Mouse (Mus musculus): Measurements from ENCODE around the gene Mrgprf. TPM values are rescaled to one million over a fixed set of nuclear protein-coding genes. Genes with fewer than 3 reads are reported as not detected.

Mrgprf gene
- polyA plus RNA-seq, 1 experiment from 2014 or later = 0.20 TPM

GRCm38 (mm10) chr7:145307636-145308035 is 7.0 kb downstream of the Mrgprf start:
- ATAC-seq (replicated peaks; ENCODE audit: low FRiP score) = no peak
- no peak overlapping the region for H3K4me3 ChIP-seq (ENCODE audit: low read depth, low read length)
- H3K36me3 ChIP-seq (ENCODE audit: control insufficient read depth, insufficient read depth, low read length) = no peaks in the 10 kb centered on the region
- no peaks in the 10 kb centered on the region; the same call in 1 of the 2 replicates for H3K4me1 ChIP-seq (replicated peaks; ENCODE audit: control insufficient read depth, insufficient read depth, low read length)
- no peaks in the 10 kb centered on the region for H3K9me3 ChIP-seq (ENCODE audit: control insufficient read depth, low read length)
- H3K27ac ChIP-seq (ENCODE audit: low read depth, low read length) = no peak overlapping the region
- H3K27me3 ChIP-seq (ENCODE audit: control insufficient read depth, insufficient read depth, low read length) = no peaks in the 10 kb centered on the region
- H3K4me2 ChIP-seq (ENCODE audit: low read depth, low read length, severe bottlenecking) = no peak overlapping the region
- whole genome bisulfite sequencing = 91% methylated on average over 10 of the region's 10 CpGs
- H3K9ac ChIP-seq (ENCODE audit: low read length) = no peak overlapping the region
- no peak for DNase-seq (ENCODE audit: low spot score)

DNA sequence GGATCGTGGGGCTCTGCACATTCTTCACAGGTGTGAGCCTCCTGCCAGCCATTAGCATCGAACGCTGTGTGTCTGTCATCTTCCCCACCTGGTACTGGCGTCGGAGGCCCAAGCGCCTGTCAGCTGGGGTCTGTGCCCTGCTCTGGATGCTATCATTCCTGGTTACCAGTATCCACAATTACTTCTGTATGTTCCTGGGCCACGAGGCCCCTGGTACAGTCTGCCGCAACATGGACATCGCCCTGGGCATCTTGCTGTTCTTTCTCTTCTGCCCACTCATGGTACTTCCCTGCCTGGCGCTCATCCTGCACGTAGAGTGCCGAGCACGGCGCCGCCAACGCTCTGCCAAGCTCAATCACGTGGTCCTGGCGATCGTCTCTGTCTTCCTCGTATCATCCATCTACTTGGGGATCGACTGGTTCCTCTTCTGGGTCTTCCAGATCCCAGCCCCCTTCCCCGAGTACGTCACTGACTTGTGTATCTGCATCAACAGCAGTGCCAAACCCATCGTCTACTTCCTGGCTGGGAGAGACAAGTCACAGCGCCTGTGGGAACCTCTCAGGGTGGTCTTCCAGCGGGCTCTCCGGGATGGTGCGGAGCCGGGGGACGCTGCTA is 7.5 kb downstream of the Mrgprf start:
- Histone ChIP-seq H3K27ac (ENCODE audit: low read depth, low read length) (no peak overlapping the region), H3K36me3 (ENCODE audit: control insufficient read depth, insufficient read depth, low read length) (no peaks in the 10 kb centered on the region), H3K4me2 (ENCODE audit: low read depth, low read length, severe bottlenecking) (no peak overlapping the region), H3K4me1 (replicated peaks; ENCODE audit: control insufficient read depth, insufficient read depth, low read length) (no peaks in the 10 kb centered on the region), H3K9ac (ENCODE audit: low read length) (no peak overlapping the region), H3K4me3 (ENCODE audit: low read depth, low read length) (no peak overlapping the region), H3K9me3 (ENCODE audit: control insufficient read depth, low read length) (no peaks in the 10 kb centered on the region), H3K27me3 (ENCODE audit: control insufficient read depth, insufficient read depth, low read length) (no peaks in the 10 kb centered on the region)
- no peak for DNase-seq (ENCODE audit: low spot score)
- 84% methylated on average over 30 of the region's 30 CpGs for WGBS
- ATAC-seq (replicated peaks; ENCODE audit: low FRiP score) = no peak

GRCm38 (mm10) chr7:145308866-145309265 is 8.2 kb downstream of the Mrgprf start:
- no peaks in the 10 kb centered on the region for H3K9me3 ChIP-seq (ENCODE audit: control insufficient read depth, low read length)
- no peak overlapping the region for H3K27ac ChIP-seq (ENCODE audit: low read depth, low read length)
- no peaks in the 10 kb centered on the region for H3K36me3 ChIP-seq (ENCODE audit: control insufficient read depth, insufficient read depth, low read length)
- no peak for DNase-seq (ENCODE audit: low spot score)
- no peak overlapping the region for H3K4me2 ChIP-seq (ENCODE audit: low read depth, low read length, severe bottlenecking)
- no peak overlapping the region for H3K9ac ChIP-seq (ENCODE audit: low read length)
- no peaks in the 10 kb centered on the region for H3K4me1 ChIP-seq (replicated peaks; ENCODE audit: control insufficient read depth, insufficient read depth, low read length)
- no peak overlapping the region for H3K4me3 ChIP-seq (ENCODE audit: low read depth, low read length)
- WGBS = 89% methylated on average over 4 of the region's 4 CpGs
- no peak for ATAC-seq (replicated peaks; ENCODE audit: low FRiP score)
- no peaks in the 10 kb centered on the region for H3K27me3 ChIP-seq (ENCODE audit: control insufficient read depth, insufficient read depth, low read length)

DNA sequence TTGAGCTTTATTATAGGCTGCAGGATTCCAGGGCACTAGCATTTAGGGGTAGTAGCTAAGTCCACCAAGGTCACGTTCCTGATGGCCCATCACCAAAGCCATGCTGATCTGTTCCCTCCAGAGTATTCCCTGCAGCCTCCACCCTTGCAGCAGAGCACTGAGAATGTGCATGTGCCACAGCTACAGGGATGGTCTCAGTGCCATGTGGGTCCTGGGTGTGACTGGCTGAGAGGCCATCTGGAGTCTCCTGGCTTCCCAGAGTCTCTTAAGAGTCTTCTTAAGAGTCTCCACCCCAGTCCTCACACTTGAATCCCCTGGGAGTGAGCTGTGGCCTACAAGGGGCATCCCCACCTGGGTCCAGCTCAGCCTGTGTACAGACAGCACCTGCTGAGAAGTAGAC is 9.2 kb downstream of the Mrgprf start:
- no peaks in the 10 kb centered on the region for H3K4me1 ChIP-seq (replicated peaks; ENCODE audit: control insufficient read depth, insufficient read depth, low read length)
- H3K27me3 ChIP-seq (ENCODE audit: control insufficient read depth, insufficient read depth, low read length) = no peaks in the 10 kb centered on the region
- 92% methylated on average over 1 of the region's 1 CpGs for WGBS
- ATAC-seq (replicated peaks; ENCODE audit: low FRiP score) = no peak
- no peak for DNase-seq (ENCODE audit: low spot score)
- H3K9me3 ChIP-seq (ENCODE audit: control insufficient read depth, low read length) = no peaks in the 10 kb centered on the region
- H3K9ac ChIP-seq (ENCODE audit: low read length) = no peak overlapping the region
- no peak overlapping the region for H3K4me2 ChIP-seq (ENCODE audit: low read depth, low read length, severe bottlenecking)
- no peak overlapping the region for H3K27ac ChIP-seq (ENCODE audit: low read depth, low read length)
- no peak overlapping the region for H3K4me3 ChIP-seq (ENCODE audit: low read depth, low read length)
- H3K36me3 ChIP-seq (ENCODE audit: control insufficient read depth, insufficient read depth, low read length) = no peaks in the 10 kb centered on the region

- 83% methylated on average over 5 of the region's 5 CpGs for WGBS
- H3K9ac ChIP-seq (ENCODE audit: low read length) = no peak overlapping the region
- no peaks in the 10 kb centered on the region for H3K36me3 ChIP-seq (ENCODE audit: control insufficient read depth, insufficient read depth, low read length)
- DNase-seq (ENCODE audit: low spot score) = no peak
- H3K27ac ChIP-seq (ENCODE audit: low read depth, low read length) = no peak overlapping the region
- no peak for ATAC-seq (replicated peaks; ENCODE audit: low FRiP score)
- H3K4me2 ChIP-seq (ENCODE audit: low read depth, low read length, severe bottlenecking) = no peak overlapping the region
- no peak overlapping the region for H3K4me3 ChIP-seq (ENCODE audit: low read depth, low read length)
- no peaks in the 10 kb centered on the region for H3K4me1 ChIP-seq (replicated peaks; ENCODE audit: control insufficient read depth, insufficient read depth, low read length)
- no peaks in the 10 kb centered on the region for H3K27me3 ChIP-seq (ENCODE audit: control insufficient read depth, insufficient read depth, low read length)
- H3K9me3 ChIP-seq (ENCODE audit: control insufficient read depth, low read length) = no peaks in the 10 kb centered on the region
These were observed 9.9 kb downstream of the Mrgprf start for GRCm38 (mm10) chr7:145310526-145310925.

GRCm38 (mm10) chr7:145312137-145312536 is 11.5 kb downstream of the Mrgprf start:
- H3K9ac ChIP-seq (ENCODE audit: low read length) = no peak overlapping the region
- H3K4me3 ChIP-seq (ENCODE audit: low read depth, low read length) = no peak overlapping the region
- WGBS = 90% methylated on average over 3 of the region's 3 CpGs
- no peaks in the 10 kb centered on the region for H3K27me3 ChIP-seq (ENCODE audit: control insufficient read depth, insufficient read depth, low read length)
- no peaks in the 10 kb centered on the region for H3K4me1 ChIP-seq (replicated peaks; ENCODE audit: control insufficient read depth, insufficient read depth, low read length)
- no peaks in the 10 kb centered on the region for H3K36me3 ChIP-seq (ENCODE audit: control insufficient read depth, insufficient read depth, low read length)
- no peak for ATAC-seq (replicated peaks; ENCODE audit: low FRiP score)
- no peak overlapping the region for H3K27ac ChIP-seq (ENCODE audit: low read depth, low read length)
- H3K9me3 ChIP-seq (ENCODE audit: control insufficient read depth, low read length) = no peaks in the 10 kb centered on the region
- no peak for DNase-seq (ENCODE audit: low spot score)
- H3K4me2 ChIP-seq (ENCODE audit: low read depth, low read length, severe bottlenecking) = no peak overlapping the region

- 89% methylated on average over 6 of the region's 6 CpGs for WGBS
These were observed 14.3 kb downstream of the Mrgprf start, which contains the start of gene Mrgprd for GRCm38 (mm10) chr7:145314785-145315411. Gene Mrgprd, plus strand, starts transcription at chr7:145314835.

GRCm38 (mm10) chr7:145317522-145317921 is 16.9 kb downstream of the Mrgprf start:
- no peak overlapping the region for H3K9ac ChIP-seq (ENCODE audit: low read length)
- H3K27ac ChIP-seq (ENCODE audit: low read depth, low read length) = no peak overlapping the region
- no peaks in the 10 kb centered on the region for H3K9me3 ChIP-seq (ENCODE audit: control insufficient read depth, low read length)
- no peaks in the 10 kb centered on the region for H3K27me3 ChIP-seq (ENCODE audit: control insufficient read depth, insufficient read depth, low read length)
- no peaks in the 10 kb centered on the region for H3K36me3 ChIP-seq (ENCODE audit: control insufficient read depth, insufficient read depth, low read length)
- no peak for ATAC-seq (replicated peaks; ENCODE audit: low FRiP score)
- no peak for DNase-seq (ENCODE audit: low spot score)
- H3K4me3 ChIP-seq (ENCODE audit: low read depth, low read length) = no peak overlapping the region
- no peaks in the 10 kb centered on the region for H3K4me1 ChIP-seq (replicated peaks; ENCODE audit: control insufficient read depth, insufficient read depth, low read length)
- 74% methylated on average over 4 of the region's 4 CpGs for WGBS
- H3K4me2 ChIP-seq (ENCODE audit: low read depth, low read length, severe bottlenecking) = no peak overlapping the region

More at GRCm38 (mm10) chr7:145314785-145315411, 14.3 kb downstream of the Mrgprf start, which contains the start of gene Mrgprd:
- H3K36me3 ChIP-seq (ENCODE audit: control insufficient read depth, insufficient read depth, low read length) = no peaks in the 10 kb centered on the region
- H3K9me3 ChIP-seq (ENCODE audit: control insufficient read depth, low read length) = no peaks in the 10 kb centered on the region
- ATAC-seq (replicated peaks; ENCODE audit: low FRiP score) (no peak), DNase-seq (ENCODE audit: low spot score) (no peak)
- H3K27ac ChIP-seq (ENCODE audit: low read depth, low read length) = no peak within 1 kb of the TSS
- H3K9ac ChIP-seq (ENCODE audit: low read length) = no peak within 1 kb of the TSS
- H3K4me2 ChIP-seq (ENCODE audit: low read depth, low read length, severe bottlenecking) = no peak within 1 kb of the TSS
- H3K4me1 ChIP-seq (replicated peaks; ENCODE audit: control insufficient read depth, insufficient read depth, low read length) = no peaks in the 10 kb centered on the region
- H3K27me3 ChIP-seq (ENCODE audit: control insufficient read depth, insufficient read depth, low read length) = no peaks in the 10 kb centered on the region
- no peak within 1 kb of the TSS for H3K4me3 ChIP-seq (ENCODE audit: low read depth, low read length)

DNA sequence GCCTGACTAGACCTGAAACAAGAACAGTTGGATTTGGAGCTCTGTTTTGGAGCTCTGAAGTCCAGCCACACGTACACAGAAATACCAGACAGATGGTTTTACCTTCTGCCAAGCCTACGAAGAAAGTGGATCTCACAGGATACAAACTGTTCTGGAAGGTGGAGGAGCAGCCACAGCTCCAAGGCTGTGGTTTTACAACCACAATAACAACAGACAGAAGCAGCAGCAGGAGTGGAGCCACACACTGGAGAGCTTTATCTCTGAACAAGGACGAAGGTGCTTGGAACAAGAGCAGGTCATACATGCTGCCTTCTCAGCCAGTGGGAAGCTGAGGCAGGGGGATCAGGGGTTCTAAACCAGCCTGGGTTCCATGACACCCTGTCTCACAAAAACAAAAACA is 18.9 kb downstream of the Mrgprf start:
- Histone ChIP-seq H3K4me2 (ENCODE audit: low read depth, low read length, severe bottlenecking) (no peak overlapping the region), H3K4me1 (replicated peaks; ENCODE audit: control insufficient read depth, insufficient read depth, low read length) (no peaks in the 10 kb centered on the region), H3K27me3 (ENCODE audit: control insufficient read depth, insufficient read depth, low read length) (no peaks in the 10 kb centered on the region), H3K4me3 (ENCODE audit: low read depth, low read length) (no peak overlapping the region), H3K9ac (ENCODE audit: low read length) (no peak overlapping the region), H3K36me3 (ENCODE audit: control insufficient read depth, insufficient read depth, low read length) (no peaks in the 10 kb centered on the region), H3K9me3 (ENCODE audit: control insufficient read depth, low read length) (no peaks in the 10 kb centered on the region), H3K27ac (ENCODE audit: low read depth, low read length) (no peak overlapping the region)
- 83% methylated on average over 3 of the region's 3 CpGs for WGBS
- ATAC-seq (replicated peaks; ENCODE audit: low FRiP score) (no peak), DNase-seq (ENCODE audit: low spot score) (no peak)

All from forebrain, embryonic 11.5 days (tissue).